Mouse (Mus musculus) MEL (cell line): ENCODE measurements around the gene Cdc123. TPM values are rescaled to one million over a fixed set of nuclear protein-coding genes. Genes with fewer than 3 reads are reported as not detected.

Source experiments
- DNase-seq: peaks from one replicate; pipeline ENCODE4 v3.0.0; 2011; ENCODE audit warnings: low read depth, low spot score
- H3K27ac ChIP-seq: 2 replicates; pipeline ENCODE4 v1.5.1; 2012; ENCODE audit warnings: low read depth, mild to moderate bottlenecking, control low read depth, low read length, moderate library complexity; ENCODE audit not compliant: control insufficient read depth
- H3K27me3 ChIP-seq, 2 experiments: fragments of 150-350 bp in 1 of 2; sonication (generic) in 1 of 2; 2 replicates each; pipeline ENCODE4 v1.6.1; 2012; ENCODE audit warnings: low read length in 2 of 2, mild to moderate bottlenecking in 2 of 2, improper control_type of control experiment in 1 of 2, moderate library complexity in 1 of 2; ENCODE audit not compliant: insufficient read depth in 2 of 2, control insufficient read depth in 1 of 2
- H3K36me3 ChIP-seq, 2 experiments: 2 replicates each; pipeline ENCODE4 v1.6.1; 2012 to 2014; ENCODE audit warnings: low read length in 2 of 2, improper control_type of control experiment in 1 of 2, inconsistent platforms in 1 of 2, mild to moderate bottlenecking in 1 of 2; ENCODE audit not compliant: insufficient read depth in 2 of 2, control insufficient read depth in 1 of 2
- H3K4me1 ChIP-seq, 2 experiments: fragments of 150-350 bp in 1 of 2; sonication (generic) in 1 of 2; 2 replicates each; pipeline ENCODE4 v1.6.1; 2012; ENCODE audit warnings: low read length in 2 of 2, improper control_type of control experiment in 1 of 2, mild to moderate bottlenecking in 1 of 2; ENCODE audit not compliant: insufficient read depth in 2 of 2, control insufficient read depth in 1 of 2
- H3K4me3 ChIP-seq, 2 experiments: fragments of 150-350 bp in 1 of 2; sonication (generic) in 1 of 2; 2 replicates each; pipeline ENCODE4 v1.5.1; 2012; ENCODE audit warnings: low read depth in 2 of 2, low read length in 2 of 2, mild to moderate bottlenecking in 2 of 2, moderate library complexity in 2 of 2, control low read depth in 1 of 2, improper control_type of control experiment in 1 of 2; ENCODE audit not compliant: control insufficient read depth in 1 of 2, insufficient read depth in 1 of 2
- H3K79me2 ChIP-seq: 2 replicates; pipeline ENCODE4 v1.6.1; 2012; ENCODE audit warnings: mild to moderate bottlenecking, low read length, moderate library complexity; ENCODE audit not compliant: control insufficient read depth, poor library complexity, insufficient read depth
- H3K9ac ChIP-seq: 2 replicates; pipeline ENCODE4 v1.6.1; 2012; ENCODE audit warnings: low read depth, mild to moderate bottlenecking, control low read depth, low read length, moderate library complexity; ENCODE audit not compliant: control insufficient read depth, poor library complexity, severe bottlenecking
- H3K9me3 ChIP-seq: fragments of 150-350 bp; sonication (generic); replicated peaks from 2 replicates; pipeline ENCODE4 v1.6.1; 2012; ENCODE audit warnings: mild to moderate bottlenecking, low read length, improper control_type of control experiment, moderate library complexity; ENCODE audit not compliant: insufficient read depth
- CHD1 ChIP-seq: IDR thresholded peaks from 2 replicates; pipeline ENCODE4 v1.6.1; 2012; ENCODE audit warnings: low read depth, mild to moderate bottlenecking, inconsistent platforms, low read length, improper control_type of control experiment
- CHD2 ChIP-seq: IDR thresholded peaks from 2 replicates; pipeline ENCODE4 v1.6.1; 2011; ENCODE audit warnings: low read length, improper control_type of control experiment
- CTCF ChIP-seq, 3 experiments: IDR thresholded peaks in 2 of 3; conservative IDR thresholded peaks in 1 of 3; 2 replicates each; pipeline ENCODE4 v1.5.1; 2011 to 2012; ENCODE audit warnings: low read length in 3 of 3, low read depth in 2 of 3, mild to moderate bottlenecking in 2 of 3, improper control_type of control experiment in 1 of 3, inconsistent platforms in 1 of 3, mixed read lengths in 1 of 3, moderate library complexity in 1 of 3; ENCODE audit not compliant: control insufficient read depth in 1 of 3, insufficient read depth in 1 of 3, poor library complexity in 1 of 3, severe bottlenecking in 1 of 3
- E2F4 ChIP-seq: IDR thresholded peaks from 2 replicates; pipeline ENCODE4 v1.6.1; 2011; ENCODE audit warnings: low read depth, low read length, improper control_type of control experiment, borderline replicate concordance
- ELF1 ChIP-seq: IDR thresholded peaks from 2 replicates; pipeline ENCODE4 v1.6.1; 2014; ENCODE audit warnings: low read depth, mild to moderate bottlenecking, inconsistent platforms, low read length, improper control_type of control experiment, moderate library complexity
- EP300 ChIP-seq, 2 experiments: IDR thresholded peaks; 2 replicates each; pipeline ENCODE4 v1.6.1; 2011; ENCODE audit warnings: improper control_type of control experiment in 2 of 2, low read length in 2 of 2, low read depth in 1 of 2, mild to moderate bottlenecking in 1 of 2
- GATA1 ChIP-seq: IDR thresholded peaks from 2 replicates; pipeline ENCODE4 v1.6.1; 2011; ENCODE audit warnings: low read depth, low read length, improper control_type of control experiment
- KAT2A ChIP-seq: conservative IDR thresholded peaks from 2 replicates; pipeline ENCODE4 v1.6.1; 2012; ENCODE audit warnings: low read depth, low read length, improper control_type of control experiment, inconsistent platforms
- MAFK ChIP-seq: IDR thresholded peaks from 2 replicates; pipeline ENCODE4 v1.6.1; 2011; ENCODE audit warnings: low read depth, mild to moderate bottlenecking, low read length, improper control_type of control experiment, borderline replicate concordance
- MAX ChIP-seq: IDR thresholded peaks from 2 replicates; pipeline ENCODE4 v1.6.1; 2011; ENCODE audit warnings: low read length, improper control_type of control experiment
- MEF2A ChIP-seq: IDR thresholded peaks from 2 replicates; pipeline ENCODE4 v1.6.1; 2014; ENCODE audit warnings: low read depth, mild to moderate bottlenecking, inconsistent platforms, low read length, improper control_type of control experiment; ENCODE audit not compliant: poor library complexity, insufficient replicate concordance, severe bottlenecking; ENCODE audit errors: extremely low read depth
- MYC ChIP-seq: IDR thresholded peaks from 2 replicates; pipeline ENCODE4 v1.6.1; 2011; ENCODE audit warnings: low read depth, mild to moderate bottlenecking, low read length, improper control_type of control experiment, moderate library complexity
- NELFE ChIP-seq: IDR thresholded peaks from 2 replicates; pipeline ENCODE4 v1.6.1; 2011; ENCODE audit warnings: low read depth, low read length, improper control_type of control experiment
- POLR2AphosphoS2 ChIP-seq: IDR thresholded peaks from 2 replicates; pipeline ENCODE4 v1.6.1; 2011; ENCODE audit warnings: low read length, improper control_type of control experiment
- POLR2AphosphoS5 ChIP-seq: IDR thresholded peaks from 2 replicates; pipeline ENCODE4 v1.6.1; 2012; ENCODE audit warnings: low read depth, borderline replicate concordance, mild to moderate bottlenecking, inconsistent platforms, low read length, moderate library complexity, mixed read lengths
- SIN3A ChIP-seq: IDR thresholded peaks from 2 replicates; pipeline ENCODE4 v1.6.1; 2012; ENCODE audit warnings: low read length, improper control_type of control experiment, inconsistent platforms
- TAL1 ChIP-seq: IDR thresholded peaks from 2 replicates; pipeline ENCODE4 v1.6.1; 2012; ENCODE audit warnings: mild to moderate bottlenecking, inconsistent platforms, low read length, moderate library complexity, mixed read lengths
- UBTF ChIP-seq: IDR thresholded peaks from 2 replicates; pipeline ENCODE4 v1.6.1; 2012; ENCODE audit warnings: low read depth, mild to moderate bottlenecking, inconsistent platforms, low read length, improper control_type of control experiment, moderate library complexity, borderline replicate concordance; ENCODE audit not compliant: insufficient read depth
- USF1 ChIP-seq: IDR thresholded peaks from 2 replicates; pipeline ENCODE4 v1.6.1; 2014; ENCODE audit warnings: low read depth, mild to moderate bottlenecking, inconsistent platforms, low read length, improper control_type of control experiment, moderate library complexity
- ZNF384 ChIP-seq: IDR thresholded peaks from 2 replicates; pipeline ENCODE4 v1.6.1; 2012; ENCODE audit warnings: low read depth, mild to moderate bottlenecking, inconsistent platforms, low read length, improper control_type of control experiment
- polyA plus RNA-seq, 2 experiments: library from polyadenylated mRNA; stranded (reverse) in 1 of 2; unstranded in 1 of 2; fragments of >175 nt in 1 of 2; fragments of >200 nt in 1 of 2; gene quantifications; 2 replicates each; pipeline versions ENCODE4 v1.2.1 to v1.2.4; 2012; ENCODE audit warnings: low replicate concordance in 2 of 2, low read depth in 1 of 2; ENCODE audit not compliant: insufficient read length in 2 of 2, insufficient read depth in 1 of 2, missing spikeins in 1 of 2
- total RNA-seq: library from RNA; depleted of rRNA; stranded (reverse); fragments of 300-350 nt; gene quantifications from 2 replicates; pipeline ENCODE4 v1.2.3, GENCODE M21; 2012

Cdc123 gene
- total and polyA plus RNA-seq, 3 experiments: 190 to 770 (median 338) TPM

DNA sequence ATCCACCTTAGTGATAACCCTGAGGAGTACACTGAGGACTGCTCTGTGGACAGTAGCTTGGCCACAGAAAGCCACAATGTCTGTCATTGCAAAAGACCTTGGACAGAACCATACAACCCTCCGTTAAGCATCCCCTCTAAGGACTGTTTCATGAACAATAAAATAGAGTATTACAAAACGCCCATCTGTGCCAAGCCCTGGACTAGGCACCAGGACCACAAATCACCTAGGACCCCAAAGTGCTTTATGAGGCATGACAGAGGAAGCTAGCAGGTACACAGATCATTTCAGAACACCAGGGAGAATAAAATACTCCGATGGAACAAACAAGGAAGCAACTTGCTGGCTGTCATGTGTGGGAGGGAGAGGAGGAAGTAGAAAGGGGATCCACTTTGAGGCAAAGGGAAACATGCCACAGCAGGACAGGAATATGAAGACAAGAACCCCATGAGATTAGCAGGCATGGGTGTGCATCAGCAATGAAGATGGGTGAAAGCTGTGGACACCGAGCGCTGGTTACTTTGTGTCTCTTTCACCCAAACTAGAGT is 33.7 kb downstream of the Cdc123 start:
- TF ChIP-seq SIN3A (no peak), E2F4 (no peak), POLR2AphosphoS2 (no peak), NELFE (no peak), CHD1 (no peak), GATA1 (no peak), MAFK (no peak), POLR2AphosphoS5 (no peak), MEF2A (no peak), ELF1 (no peak), TAL1 (no peak), CHD2 (no peak), ZNF384 (no peak), EP300 (IDR thresholded peaks at IDR 0.05; ENCODE audit: low read depth in 1 of 2, low read length in 2 of 2) (no peak), MYC (no peak), USF1 (no peak), CTCF (IDR thresholded peaks at IDR 0.05 in 2 of 3, conservative IDR thresholded peaks at IDR 0.05 in 1 of 3; ENCODE audit: control insufficient read depth in 1 of 3, insufficient read depth in 1 of 3, low read depth in 2 of 3, low read length in 3 of 3, poor library complexity in 1 of 3, severe bottlenecking in 1 of 3) (no peak), UBTF (no peak), KAT2A (no peak)
- Histone ChIP-seq H3K27me3 (no peaks in the 10 kb centered on the region), H3K4me3 (no peak overlapping the region), H3K9ac (no peak overlapping the region), H3K4me1 (peaks cover 2 to 7% of the 10 kb centered on the region in 2 experiments; a peak in 3 of 4 replicates), H3K27ac (no peak overlapping the region), H3K79me2 (no peaks in the 10 kb centered on the region), H3K36me3 (peaks cover 7 to 15% of the 10 kb centered on the region in 2 experiments), H3K9me3 (no peaks in the 10 kb centered on the region)
- DNase-seq: no peak

DNA sequence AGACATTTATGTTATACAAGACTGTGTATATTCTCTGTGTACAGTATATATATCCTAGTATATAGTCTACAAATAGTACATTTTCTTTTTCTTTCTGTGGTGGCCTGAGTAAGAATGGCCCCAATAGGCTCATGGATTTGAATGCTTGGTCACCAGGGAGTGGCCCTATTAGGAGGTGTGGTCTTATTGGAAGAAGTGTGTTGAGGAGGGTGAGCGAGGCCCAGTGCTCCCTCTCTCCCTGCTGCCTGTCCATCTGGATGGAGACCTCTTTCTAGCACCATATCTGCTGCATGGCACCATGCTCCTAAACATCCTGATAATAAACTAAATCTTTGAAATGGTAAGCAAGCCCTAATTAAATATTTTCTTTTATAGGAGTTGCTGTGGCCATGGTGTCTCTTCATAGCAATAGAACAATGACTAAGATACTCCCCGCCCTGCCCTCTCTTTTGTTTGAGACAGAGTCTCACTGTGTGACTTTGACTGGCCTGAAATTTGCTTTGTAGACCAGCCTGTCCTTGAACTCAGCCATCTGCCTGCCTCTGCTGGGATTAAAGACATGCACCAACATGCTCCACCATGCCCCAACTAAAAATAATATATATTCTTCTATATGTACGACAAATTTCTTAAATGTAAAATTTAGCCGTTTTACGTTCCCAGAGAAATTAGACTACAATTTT is 34.8 kb downstream of the Cdc123 start:
- Histone ChIP-seq H3K4me3 (no peak overlapping the region), H3K36me3 (peaks cover 4 to 19% of the 10 kb centered on the region in 2 experiments), H3K27ac (no peak overlapping the region), H3K27me3 (no peaks in the 10 kb centered on the region), H3K9me3 (no peaks in the 10 kb centered on the region), H3K79me2 (no peaks in the 10 kb centered on the region), H3K4me1 (peaks cover 2 to 9% of the 10 kb centered on the region in 2 experiments; a peak in 3 of 4 replicates), H3K9ac (no peak overlapping the region)
- TF ChIP-seq MAX (no peak), USF1 (no peak), CHD2 (no peak)
- DNase-seq: no peak
